Mouse (Mus musculus) gastrocnemius, postnatal 36 days (tissue): ENCODE measurements at regions not wholly inside any gene's neighbourhood (a gene's known extent, or its start where the extent isn't known, plus 50 kb on each side); places are given as distances from the start of the nearest gene placed in this dataset.

Experiments
- DNase-seq, 2 experiments: peaks; one replicate each; pipeline ENCODE4 v3.0.0; 2022
- intact Hi-C: fragments of 180-260 bp; cut with DNase I; formaldehyde crosslinking; loops from one replicate; pipeline ENCODE4 v1.15.1; 2025

- DNase-seq, result no peak
- intact Hi-C loops, result no loop called here
Measured at GRCm38 (mm10) chr19:60408436-60408835, 59.7 kb downstream of the Prlhr start.

- no peak for DNase-seq
Measured at GRCm38 (mm10) chr19:60399425-60399824, 68.7 kb downstream of the Prlhr start.

GRCm38 (mm10) chr19:60397666-60398065, 70.4 kb downstream of the Prlhr start:
- no peak for DNase-seq
- intact Hi-C loops, result no loop called here

More at GRCm38 (mm10) chr19:60399425-60399824, 68.7 kb downstream of the Prlhr start:
- intact Hi-C loops, result no loop called here

- intact Hi-C loops, result no loop called here
- DNase-seq, result no peak
Measured at GRCm38 (mm10) chr19:60396604-60397003, 71.5 kb downstream of the Prlhr start.

- DNase-seq, result no peak
- intact Hi-C loops, result no loop called here
Measured at GRCm38 (mm10) chr19:60386563-60387241, 81.4 kb downstream of the Prlhr start.

GRCm38 (mm10) chr19:60384721-60385120, 83.4 kb downstream of the Prlhr start:
- DNase-seq, result no peak
- intact Hi-C loops, result no loop called here

- intact Hi-C loops, result no loop called here
- DNase-seq, result no peak
Measured at GRCm38 (mm10) chr19:60382661-60383060, 85.4 kb downstream of the Prlhr start.

- intact Hi-C loops, result no loop called here
- no peak for DNase-seq
Measured at GRCm38 (mm10) chr19:60379030-60379605, 89.0 kb downstream of the Prlhr start.

- DNase-seq, result no peak
- intact Hi-C loops, result no loop called here
Measured at GRCm38 (mm10) chr19:60363988-60364599, 104.0 kb downstream of the Prlhr start.

GRCm38 (mm10) chr19:60344911-60345310, 118.4 kb upstream of the Fam204a start:
- DNase-seq, result no peak
- intact Hi-C loops, result no loop called here

- intact Hi-C loops, result no loop called here
- peak in 1 of 2 experiments; percentile 6 for DNase-seq
Measured at GRCm38 (mm10) chr19:60341485-60341884, 115.0 kb upstream of the Fam204a start.

GRCm38 (mm10) chr19:60340234-60340633, 113.7 kb upstream of the Fam204a start:
- intact Hi-C loops, result no loop called here
- no peak for DNase-seq

- intact Hi-C loops, result no loop called here
- no peak for DNase-seq
Measured at GRCm38 (mm10) chr19:60334521-60334920, 108.0 kb upstream of the Fam204a start.

GRCm38 (mm10) chr19:60328295-60328694, 101.8 kb upstream of the Fam204a start:
- DNase-seq, result no peak
- intact Hi-C loops, result no loop called here

GRCm38 (mm10) chr19:60325612-60326011, 99.1 kb upstream of the Fam204a start:
- intact Hi-C loops, result no loop called here

GRCm38 (mm10) chr19:60325112-60325511, 98.6 kb upstream of the Fam204a start:
- intact Hi-C loops, result no loop called here
- no peak for DNase-seq

More at GRCm38 (mm10) chr19:60325612-60326011, 99.1 kb upstream of the Fam204a start:
- DNase-seq, result no peak

GRCm38 (mm10) chr19:60310591-60310990, 84.1 kb upstream of the Fam204a start:
- peak; percentile 34 to 51 for DNase-seq
- intact Hi-C loops, result loop anchor here (5.0 kb wide), 1 partner anchor 893 kb away; no protein-coding TSS in a partner anchor

- intact Hi-C loops, result loop anchor here (2.0 kb wide), 1 partner anchor 848 kb away; no protein-coding TSS in a partner anchor
- no peak for DNase-seq
Measured at GRCm38 (mm10) chr19:60302371-60302770, 75.9 kb upstream of the Fam204a start.

- DNase-seq, result no peak
- intact Hi-C loops, result no loop called here
Measured at GRCm38 (mm10) chr19:60300891-60301290, 74.4 kb upstream of the Fam204a start.

GRCm38 (mm10) chr19:60290244-60290643, 63.7 kb upstream of the Fam204a start:
- intact Hi-C loops, result no loop called here
- no peak for DNase-seq

- intact Hi-C loops, result no loop called here
- no peak for DNase-seq
Measured at GRCm38 (mm10) chr19:60286810-60287396, 60.4 kb upstream of the Fam204a start.
